Mouse (Mus musculus) ES-Bruce4 (cell line): ENCODE data around the gene Irf7. TPM values are rescaled to one million over a fixed set of nuclear protein-coding genes. Genes with fewer than 3 reads are reported as not detected.
A peak's percentile ranks its signal among the peaks of the same experiment; 100 is the strongest.

Experiments
- H3K27ac ChIP-seq: 2 replicates; pipeline ENCODE4 v1.5.1; 2012; ENCODE audit warnings: low read length, inconsistent platforms; ENCODE audit not compliant: insufficient read depth
- H3K27me3 ChIP-seq: 2 replicates; pipeline ENCODE4 v1.6.1; 2012; ENCODE audit warnings: mild to moderate bottlenecking, low read length, inconsistent platforms; ENCODE audit not compliant: control insufficient read depth, poor library complexity, insufficient read depth, severe bottlenecking
- H3K36me3 ChIP-seq: 2 replicates; pipeline ENCODE4 v1.6.1; 2012; ENCODE audit warnings: inconsistent platforms, mild to moderate bottlenecking, low read length, moderate library complexity; ENCODE audit not compliant: control insufficient read depth, poor library complexity, insufficient read depth, severe bottlenecking
- H3K4me1 ChIP-seq: one replicate; pipeline ENCODE4 v1.8.1; 2011; ENCODE audit warnings: low read length; ENCODE audit not compliant: control insufficient read depth, insufficient read depth
- H3K4me3 ChIP-seq: 2 replicates; pipeline ENCODE4 v1.5.1; 2011; ENCODE audit warnings: low read depth, mild to moderate bottlenecking, low read length
- H3K9ac ChIP-seq: 2 replicates; pipeline ENCODE4 v1.6.1; 2012; ENCODE audit warnings: low read depth, mild to moderate bottlenecking, inconsistent platforms; ENCODE audit not compliant: poor library complexity, severe bottlenecking
- H3K9me3 ChIP-seq: replicated peaks from 2 replicates; pipeline ENCODE4 v1.6.1; 2012; ENCODE audit warnings: mild to moderate bottlenecking, low read length, inconsistent platforms; ENCODE audit not compliant: control insufficient read depth, poor library complexity, insufficient read depth, severe bottlenecking
- CTCF ChIP-seq: IDR thresholded peaks from one replicate; pipeline ENCODE4 v1.8.1; 2011; ENCODE audit warnings: low read depth, low read length
- EP300 ChIP-seq: IDR thresholded peaks from 2 replicates; pipeline ENCODE4 v1.6.1; 2011; ENCODE audit warnings: low read depth, low read length; ENCODE audit not compliant: insufficient read depth
- POLR2A ChIP-seq: IDR thresholded peaks from one replicate; pipeline ENCODE4 v1.8.1; 2011; ENCODE audit warnings: low read length; ENCODE audit not compliant: insufficient read depth
- polyA plus RNA-seq: library from polyadenylated mRNA; stranded (reverse); fragments of >200 nt; gene quantifications from 2 replicates; pipeline ENCODE4 v1.2.4, GENCODE M21; 2011; ENCODE audit warnings: low read depth; ENCODE audit not compliant: missing spikeins, insufficient read depth, insufficient read length

Gene Irf7
- polyA plus RNA-seq, result 0.57 TPM in 1 of 2 replicates, not detected in the other

DNA sequence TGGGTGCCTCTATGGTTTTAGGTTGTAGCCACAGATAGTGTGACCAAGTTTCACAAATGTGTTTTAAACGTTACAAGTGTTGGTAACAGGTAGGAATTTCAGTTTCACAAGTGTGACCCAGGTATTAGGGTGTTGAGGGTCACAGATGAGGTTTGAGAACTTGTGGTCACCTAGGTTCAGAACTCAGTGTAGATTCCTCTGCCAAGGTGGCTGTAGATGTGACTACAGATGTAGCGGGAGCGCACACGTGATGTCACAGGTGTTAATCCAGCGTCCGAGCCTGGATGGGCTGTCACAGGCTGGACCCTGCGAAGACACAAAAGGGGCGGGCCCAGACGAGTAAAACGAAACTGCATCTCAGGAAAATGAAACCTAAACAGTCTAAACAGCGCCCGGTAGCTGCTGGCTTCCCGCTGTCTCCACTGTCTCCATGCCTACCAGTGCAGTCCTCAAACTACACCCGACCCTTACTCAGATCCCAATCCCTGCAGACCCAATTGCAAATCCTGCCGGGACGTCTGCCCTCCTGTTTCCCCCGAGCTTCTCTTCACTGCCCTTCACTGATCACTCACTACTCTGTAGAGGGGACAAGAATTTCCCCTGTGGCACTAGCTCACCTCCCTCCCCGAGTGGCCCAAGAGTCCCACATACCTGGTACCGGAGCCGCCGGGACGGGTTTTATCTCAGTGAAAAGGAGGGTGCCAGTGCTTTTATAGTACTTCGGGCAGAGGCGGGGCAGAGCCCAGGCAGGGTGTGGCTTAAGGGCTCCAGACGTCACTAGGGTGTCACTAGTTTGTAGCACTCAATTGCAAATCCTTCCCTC is at the start of gene Irf7:
Irf7 (minus strand) TSS at position 743 of the 823 bp plus-strand sequence.
- H3K36me3 ChIP-seq, result peaks cover 14% of the 10 kb centered on the region
- no peak within 1 kb of the TSS for H3K9ac ChIP-seq
- H3K4me3 ChIP-seq, result no peak within 1 kb of the TSS
- no peaks in the 10 kb centered on the region for H3K27me3 ChIP-seq
- H3K4me1 ChIP-seq, result no peaks in the 10 kb centered on the region
- TF ChIP-seq POLR2A, result no peak
- TF ChIP-seq EP300, result no peak
- TF ChIP-seq CTCF, result no peak
- no peaks in the 10 kb centered on the region for H3K9me3 ChIP-seq
- H3K27ac ChIP-seq, result no peak within 1 kb of the TSS

GRCm38 (mm10) chr7:141315974-141316373 is 49.7 kb upstream of the Irf7 start:
- H3K36me3 ChIP-seq, result peaks cover 52% of the 10 kb centered on the region
- no peak overlapping the region for H3K27ac ChIP-seq
- H3K9ac ChIP-seq, result no peak overlapping the region
- H3K27me3 ChIP-seq, result no peaks in the 10 kb centered on the region
- TF ChIP-seq CTCF, result peak; percentile 64
- no peak for TF ChIP-seq EP300
- no peaks in the 10 kb centered on the region for H3K4me1 ChIP-seq
- H3K9me3 ChIP-seq, result no peaks in the 10 kb centered on the region
- no peak overlapping the region for H3K4me3 ChIP-seq

GRCm38 (mm10) chr7:141315076-141315475 is 48.8 kb upstream of the Irf7 start:
- TF ChIP-seq POLR2A, result no peak
- TF ChIP-seq EP300, result no peak
- no peak for TF ChIP-seq CTCF
- Histone ChIP-seq H3K9me3 (no peaks in the 10 kb centered on the region), H3K4me3 (no peak overlapping the region), H3K27me3 (no peaks in the 10 kb centered on the region), H3K9ac (no peak overlapping the region), H3K27ac (no peak overlapping the region), H3K36me3 (peaks cover 50% of the 10 kb centered on the region), H3K4me1 (no peaks in the 10 kb centered on the region)

- H3K4me1 ChIP-seq, result no peaks in the 10 kb centered on the region
- TF ChIP-seq CTCF (no peak), POLR2A (no peak), EP300 (no peak)
- H3K4me3 ChIP-seq, result no peak overlapping the region
- H3K27ac ChIP-seq, result no peak overlapping the region
- H3K27me3 ChIP-seq, result no peaks in the 10 kb centered on the region
- peaks cover 56% of the 10 kb centered on the region for H3K36me3 ChIP-seq
- H3K9me3 ChIP-seq, result no peaks in the 10 kb centered on the region
- no peak overlapping the region for H3K9ac ChIP-seq
These were observed 48.1 kb upstream of the Irf7 start for GRCm38 (mm10) chr7:141314416-141314815.

GRCm38 (mm10) chr7:141304537-141304936 is 38.3 kb upstream of the Irf7 start:
- no peaks in the 10 kb centered on the region for H3K4me1 ChIP-seq
- no peak overlapping the region for H3K27ac ChIP-seq
- no peak overlapping the region for H3K9ac ChIP-seq
- no peaks in the 10 kb centered on the region for H3K9me3 ChIP-seq
- no peaks in the 10 kb centered on the region for H3K27me3 ChIP-seq
- H3K36me3 ChIP-seq, result peaks cover 42% of the 10 kb centered on the region
- TF ChIP-seq CTCF, result no peak
- no peak overlapping the region for H3K4me3 ChIP-seq

DNA sequence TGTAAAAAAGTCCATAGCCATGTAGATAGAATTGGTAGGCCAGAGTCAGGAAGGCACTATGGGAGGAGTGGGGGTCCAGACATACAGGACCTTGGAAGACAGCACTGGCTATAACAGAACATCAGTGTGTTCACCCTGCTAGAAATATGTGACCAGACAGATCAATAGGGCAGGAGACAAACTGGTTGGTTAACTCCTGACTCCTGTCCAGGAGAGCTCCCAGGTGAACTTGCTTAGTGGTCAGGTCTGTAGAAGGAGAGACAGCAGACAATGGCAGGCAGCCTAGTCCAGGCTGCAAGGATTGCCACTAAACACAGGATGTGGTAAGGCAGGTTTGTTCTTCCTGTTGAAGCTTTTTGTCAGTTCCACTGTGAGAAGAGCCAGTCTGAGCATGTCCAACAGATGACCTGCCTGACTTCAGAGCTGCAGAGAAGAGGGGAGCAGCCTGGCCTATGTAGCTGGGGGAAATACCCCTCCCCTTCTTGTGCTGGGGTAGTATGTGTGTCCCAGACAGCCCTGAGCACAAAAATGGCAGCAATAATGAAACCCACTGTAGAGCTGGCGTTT is 36.5 kb upstream of the Irf7 start:
- H3K4me1 ChIP-seq, result no peaks in the 10 kb centered on the region
- H3K4me3 ChIP-seq, result no peak overlapping the region
- H3K27ac ChIP-seq, result no peak overlapping the region
- H3K27me3 ChIP-seq, result no peaks in the 10 kb centered on the region
- H3K9me3 ChIP-seq, result no peaks in the 10 kb centered on the region
- TF ChIP-seq POLR2A (no peak), EP300 (no peak)
- H3K36me3 ChIP-seq, result peaks cover 32% of the 10 kb centered on the region
- no peak overlapping the region for H3K9ac ChIP-seq
